Mouse (Mus musculus) neural tube, embryonic 13.5 days (tissue): Measurements from ENCODE around the gene Prpf4b. TPM values are rescaled to one million over a fixed set of nuclear protein-coding genes. Genes with fewer than 3 reads are reported as not detected.
"Not testable (repeated sequence)": the region's sequence is repeated elsewhere in the genome, so short reads cannot be mapped to it uniquely, and the experiment has no call there.

Experiments used
- ATAC-seq: fragments of 200-750 bp; cut with Nextera tagmentation; 2 replicates; pipeline ENCODE4 v1.8.0; 2017; ENCODE audit warnings: low read depth, mild to moderate bottlenecking, moderate TSS enrichment, moderate library complexity
- H3K27ac ChIP-seq: fragments of 300-500 bp; sonication (generic); replicated peaks from 2 replicates; pipeline ENCODE4 v1.5.1; 2015; ENCODE audit warnings: moderate library complexity, mild to moderate bottlenecking, inconsistent platforms
- H3K27me3 ChIP-seq: fragments of 300-500 bp; sonication (generic); 2 replicates; pipeline ENCODE4 v1.6.1; 2015; ENCODE audit warnings: mild to moderate bottlenecking, inconsistent platforms
- H3K36me3 ChIP-seq: fragments of 300-500 bp; sonication (generic); 2 replicates; pipeline ENCODE4 v1.6.1; 2015; ENCODE audit warnings: mild to moderate bottlenecking, inconsistent platforms
- H3K4me1 ChIP-seq: fragments of 300-500 bp; sonication (generic); replicated peaks from 2 replicates; pipeline ENCODE4 v1.6.1; 2015; ENCODE audit warnings: inconsistent platforms
- H3K4me2 ChIP-seq: fragments of 300-500 bp; sonication (generic); 2 replicates; pipeline ENCODE4 v1.6.1; 2015; ENCODE audit warnings: inconsistent platforms, mild to moderate bottlenecking, moderate library complexity
- H3K4me3 ChIP-seq: fragments of 300-500 bp; sonication (generic); 2 replicates; pipeline ENCODE4 v1.5.1; 2015; ENCODE audit warnings: mild to moderate bottlenecking, inconsistent platforms
- H3K9ac ChIP-seq: fragments of 300-500 bp; sonication (generic); 2 replicates; pipeline ENCODE4 v1.6.1; 2015; ENCODE audit warnings: moderate library complexity, mild to moderate bottlenecking, inconsistent platforms
- H3K9me3 ChIP-seq: fragments of 300-500 bp; sonication (generic); 2 replicates; pipeline ENCODE4 v1.6.1; 2016; ENCODE audit warnings: inconsistent platforms
- WGBS: fragments of 180-500 bp; shearing (Covaris S2); methylation state at CpG from one replicate; pipeline ENCODE4 v1.1.7; 2015; 5-methylcytosine and 5-hydroxymethylcytosine counted together
- polyA plus RNA-seq: library from polyadenylated mRNA; unstranded; fragments of >200 nt; fragmentation: Nextera tagmentation; extraction: Ambion mirVana; gene quantifications from 2 replicates; pipeline ENCODE4 v1.2.1, GENCODE M21; 2015

The Prpf4b gene
- polyA plus RNA-seq = 59.9 and 67.4 TPM in 2 replicates

DNA sequence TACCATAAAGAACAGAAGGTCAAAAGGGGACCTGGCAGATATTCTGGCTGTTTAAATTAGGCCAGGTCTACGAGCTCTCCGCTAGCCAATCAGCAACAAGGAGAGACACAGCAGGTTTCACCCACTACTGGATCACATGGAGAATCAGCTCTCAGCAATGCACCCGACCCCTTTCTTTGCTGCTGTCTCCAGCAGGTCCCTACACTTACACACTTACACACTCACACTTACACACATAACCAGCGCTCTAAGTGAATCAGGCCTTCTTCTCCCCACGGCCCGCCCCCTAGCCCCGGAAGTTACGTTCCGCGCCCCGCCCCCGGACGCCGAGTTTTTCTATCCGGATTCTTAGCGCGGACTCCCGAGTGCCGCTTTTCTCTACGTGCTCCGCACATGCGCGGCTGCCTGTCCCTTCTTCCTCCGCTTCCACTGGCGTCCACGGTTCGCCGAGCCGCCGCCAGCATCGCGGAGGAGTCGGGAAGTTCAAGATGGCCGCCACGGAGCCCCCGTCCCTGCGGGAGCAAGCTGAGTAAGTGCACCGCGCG lies at the start of gene Prpf4b:
Prpf4b (plus strand) TSS at position 137 of the 545 bp plus-strand sequence.
- Histone ChIP-seq H3K27ac (peak within 1 kb of the TSS; percentile 96), H3K36me3 (no peaks in the 10 kb centered on the region), H3K4me2 (peak within 1 kb of the TSS; percentile 86), H3K4me1 (peaks cover 36% of the 10 kb centered on the region), H3K9me3 (no peaks in the 10 kb centered on the region), H3K9ac (peak within 1 kb of the TSS; percentile 92), H3K27me3 (no peaks in the 10 kb centered on the region), H3K4me3 (peak within 1 kb of the TSS; percentile 80)
- under 1% methylated on average over 39 of the region's 40 CpGs for WGBS
- peak; percentile 89 for ATAC-seq

DNA sequence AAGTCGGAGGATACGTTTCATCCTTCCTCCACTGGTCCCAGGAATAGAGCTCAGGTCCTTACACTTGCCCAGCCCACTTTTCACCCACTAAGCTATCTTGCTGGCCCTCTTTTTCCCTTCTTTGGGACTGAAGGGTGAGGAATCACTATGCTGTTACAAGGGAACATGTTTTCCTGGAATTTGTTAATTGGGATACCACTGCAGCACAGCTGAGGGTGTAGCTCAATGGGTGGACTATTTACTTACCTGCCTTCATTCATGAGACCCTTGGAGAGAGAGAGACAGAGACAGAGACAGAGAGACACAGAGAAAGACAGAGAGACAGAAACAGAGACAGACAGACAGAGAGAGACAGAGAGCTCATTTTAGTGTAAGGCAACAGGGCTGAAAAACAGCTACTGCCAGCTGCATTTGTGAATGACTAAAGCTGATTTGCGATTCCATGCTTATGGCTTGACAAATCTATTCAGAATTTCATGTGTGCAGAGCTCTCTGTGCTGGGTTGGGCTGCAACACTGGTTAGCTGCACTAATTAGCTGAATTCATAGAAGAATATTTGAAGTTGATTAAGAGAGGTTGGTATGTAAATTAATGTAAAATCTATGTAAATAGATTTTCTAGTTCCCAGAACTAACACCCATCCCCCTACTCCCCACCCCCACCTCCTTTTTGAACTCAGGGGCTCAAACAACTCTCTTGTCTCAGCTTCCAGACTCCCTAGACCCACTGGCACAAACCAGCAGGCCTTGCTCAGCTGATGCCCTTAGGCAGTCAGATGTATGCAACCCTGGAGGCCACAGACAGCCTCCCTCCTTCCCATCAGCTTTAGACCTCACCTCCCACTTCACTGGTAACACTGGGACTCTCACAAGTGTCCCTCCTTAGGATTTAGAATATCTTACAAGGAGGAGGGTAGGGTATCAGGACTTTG lies 48.1 kb upstream of the Prpf4b start:
- H3K4me2 ChIP-seq = no peak overlapping the region
- ATAC-seq = no peak
- H3K36me3 ChIP-seq = no peaks in the 10 kb centered on the region
- 85% methylated on average over 3 of the region's 3 CpGs for WGBS
- H3K27ac ChIP-seq = no peak overlapping the region
- H3K27me3 ChIP-seq = no peaks in the 10 kb centered on the region
- no peak overlapping the region for H3K4me3 ChIP-seq
- H3K4me1 ChIP-seq = peaks cover 6% of the 10 kb centered on the region; the same call in 1 of the 2 replicates
- no peaks in the 10 kb centered on the region for H3K9me3 ChIP-seq
- H3K9ac ChIP-seq = no peak overlapping the region

DNA sequence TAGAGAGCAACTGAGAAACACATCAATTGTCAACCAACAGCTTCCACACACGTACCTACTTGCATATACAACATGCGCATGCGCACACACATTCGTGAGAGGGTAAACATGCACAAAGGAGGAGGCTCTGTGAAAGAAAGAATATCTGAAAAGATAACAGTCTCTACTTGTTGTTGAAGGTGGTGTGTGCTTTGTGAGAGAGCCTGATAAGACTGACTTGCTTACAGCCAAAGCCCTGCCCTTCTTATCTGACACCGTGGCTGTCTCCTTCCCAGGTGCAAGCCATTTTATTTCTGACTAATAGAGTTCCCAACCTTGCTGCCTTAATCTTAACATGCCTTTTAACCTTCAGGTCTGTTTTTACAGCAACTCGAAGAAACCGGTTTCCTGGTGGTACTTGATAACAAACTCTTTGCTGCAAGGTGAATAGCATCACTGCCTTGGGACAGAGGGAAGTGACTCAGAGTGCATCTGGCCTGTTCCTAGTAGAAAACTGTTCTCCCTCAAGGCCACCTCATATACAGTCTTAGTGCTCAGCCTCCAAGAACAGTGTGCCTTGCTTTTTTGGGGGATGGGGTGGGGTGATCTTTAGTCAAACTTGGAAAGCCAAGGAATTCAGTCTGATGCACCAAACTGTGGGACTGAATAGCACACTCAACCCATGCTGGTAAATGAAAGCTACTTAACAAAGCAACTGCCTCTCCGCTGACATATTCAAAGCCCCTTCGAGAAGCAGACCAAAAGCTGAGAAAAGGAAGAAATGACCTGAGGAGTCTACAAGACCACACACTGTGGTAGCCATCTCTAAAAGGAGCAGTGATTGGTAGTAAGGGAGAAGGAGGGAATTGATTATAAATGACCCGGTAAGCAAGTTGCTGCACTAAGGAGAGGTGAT lies 46.9 kb upstream of the Prpf4b start:
- no peaks in the 10 kb centered on the region for H3K36me3 ChIP-seq
- no peaks in the 10 kb centered on the region for H3K27me3 ChIP-seq
- ATAC-seq = no peak
- H3K27ac ChIP-seq = no peak overlapping the region
- H3K9ac ChIP-seq = no peak overlapping the region
- no peaks in the 10 kb centered on the region for H3K9me3 ChIP-seq
- 78% methylated on average over 10 of the region's 10 CpGs for WGBS
- peaks cover 6% of the 10 kb centered on the region; the same call in 1 of the 2 replicates for H3K4me1 ChIP-seq
- H3K4me2 ChIP-seq = no peak overlapping the region
- H3K4me3 ChIP-seq = no peak overlapping the region

- H3K4me2 ChIP-seq = no peak overlapping the region
- no peaks in the 10 kb centered on the region for H3K9me3 ChIP-seq
- H3K36me3 ChIP-seq = no peaks in the 10 kb centered on the region
- WGBS = 79% methylated on average over 4 of the region's 4 CpGs
- H3K4me3 ChIP-seq = no peak overlapping the region
- no peak for ATAC-seq
- H3K27ac ChIP-seq = no peak overlapping the region
- H3K4me1 ChIP-seq = no peaks in the 10 kb centered on the region
- H3K27me3 ChIP-seq = no peaks in the 10 kb centered on the region
- no peak overlapping the region for H3K9ac ChIP-seq
These were observed 32.3 kb upstream of the Prpf4b start for GRCm38 (mm10) chr13:34842851-34843250.

- Histone ChIP-seq H3K4me2 (no peak overlapping the region), H3K9me3 (peaks cover 22% of the 10 kb centered on the region), H3K4me3 (no peak overlapping the region), H3K4me1 (no peaks in the 10 kb centered on the region), H3K9ac (no peak overlapping the region), H3K36me3 (no peaks in the 10 kb centered on the region), H3K27me3 (no peaks in the 10 kb centered on the region), H3K27ac (no peak overlapping the region)
- 85% methylated on average over 3 of the region's 3 CpGs for WGBS
- ATAC-seq = no peak
These were observed 24.3 kb upstream of the Prpf4b start for GRCm38 (mm10) chr13:34850759-34851158.

GRCm38 (mm10) chr13:34851191-34851784 lies 23.8 kb upstream of the Prpf4b start:
- no peak for ATAC-seq
- 69% methylated on average over 5 of the region's 5 CpGs for WGBS
- Histone ChIP-seq H3K27ac (no peak overlapping the region), H3K9me3 (peaks cover 22% of the 10 kb centered on the region), H3K9ac (no peak overlapping the region), H3K4me1 (no peaks in the 10 kb centered on the region), H3K4me2 (no peak overlapping the region), H3K27me3 (no peaks in the 10 kb centered on the region), H3K4me3 (no peak overlapping the region), H3K36me3 (no peaks in the 10 kb centered on the region)

- WGBS = 42% methylated on average over 2 of the region's 2 CpGs
- no peak for ATAC-seq
- no peaks in the 10 kb centered on the region for H3K27me3 ChIP-seq
- no peak overlapping the region for H3K9ac ChIP-seq
- H3K36me3 ChIP-seq = no peaks in the 10 kb centered on the region
- H3K4me3 ChIP-seq = no peak overlapping the region
- H3K4me2 ChIP-seq = no peak overlapping the region
- no peak overlapping the region for H3K27ac ChIP-seq
- H3K9me3 ChIP-seq = peaks cover 22% of the 10 kb centered on the region
- no peaks in the 10 kb centered on the region for H3K4me1 ChIP-seq
These were observed 17.6 kb upstream of the Prpf4b start for GRCm38 (mm10) chr13:34857526-34857925.

DNA sequence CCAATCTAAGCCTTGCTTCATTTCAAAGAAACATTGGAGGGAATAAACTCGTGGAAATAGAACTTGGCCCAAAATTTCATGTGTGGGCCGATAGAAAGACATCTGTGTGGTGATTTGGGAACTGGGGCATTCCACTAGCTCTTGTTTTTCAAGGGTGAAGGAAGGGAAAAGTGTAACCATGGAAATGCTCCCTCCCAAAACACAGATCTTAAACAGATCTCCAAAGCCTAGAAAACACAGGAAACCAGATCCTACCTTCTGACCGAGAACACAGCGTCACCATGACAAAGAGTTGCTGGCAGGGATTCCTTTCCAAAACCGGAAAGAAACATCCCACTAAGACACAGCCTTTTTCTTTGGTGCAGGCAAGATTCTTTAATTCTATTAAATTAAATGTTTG lies 15.7 kb upstream of the Prpf4b start:
- Histone ChIP-seq H3K27ac (no peak overlapping the region), H3K9ac (no peak overlapping the region)
- ATAC-seq = no peak

GRCm38 (mm10) chr13:34861166-34861565 lies 13.9 kb upstream of the Prpf4b start:
- H3K36me3 ChIP-seq, H3K9me3 ChIP-seq, H3K4me1 ChIP-seq, H3K4me2 ChIP-seq, H3K27ac ChIP-seq, H3K4me3 ChIP-seq, H3K27me3 ChIP-seq, H3K9ac ChIP-seq, ATAC-seq: not testable (repeated sequence)
- WGBS = 54% methylated on average over 6 of the region's 8 CpGs

More for the DNA sequence above, 15.7 kb upstream of the Prpf4b start:
- Histone ChIP-seq H3K4me3 (no peak overlapping the region), H3K9me3 (peaks cover 7% of the 10 kb centered on the region), H3K4me1 (no peaks in the 10 kb centered on the region), H3K36me3 (no peaks in the 10 kb centered on the region), H3K4me2 (no peak overlapping the region), H3K27me3 (no peaks in the 10 kb centered on the region)
- 86% methylated on average over 5 of the region's 5 CpGs for WGBS

DNA sequence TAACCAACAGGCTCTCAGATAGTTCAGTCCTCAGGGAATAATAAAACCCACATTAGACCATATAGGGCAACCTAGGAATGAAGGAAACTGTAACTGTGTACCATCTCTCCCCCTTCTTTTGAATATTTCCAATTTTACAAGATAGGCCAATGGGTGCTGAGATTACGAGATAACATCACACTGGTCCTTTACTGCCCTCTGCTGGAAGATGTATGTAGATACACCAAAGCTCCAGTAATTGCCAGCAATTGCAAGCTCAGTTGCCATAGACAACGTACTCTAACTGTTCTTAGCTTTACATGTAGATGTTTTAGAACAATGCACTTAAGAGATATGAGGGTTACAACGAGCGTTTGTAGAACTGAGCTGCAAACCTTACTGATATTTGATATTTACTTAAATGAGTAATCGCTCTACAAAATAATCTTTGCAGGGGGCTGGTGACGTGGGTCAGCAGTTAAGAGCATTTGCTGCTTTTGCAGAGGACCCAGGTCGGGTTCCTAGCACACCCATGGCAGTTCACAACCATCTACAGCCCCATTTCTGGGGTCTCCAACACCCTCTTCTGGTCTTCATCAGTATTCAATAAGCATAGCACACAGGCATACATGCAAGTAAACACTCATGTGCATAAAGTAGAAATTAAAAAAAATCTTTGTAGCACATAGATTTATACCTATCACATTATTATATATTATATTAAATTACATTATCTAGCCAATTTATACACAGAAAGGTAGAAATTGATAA lies 10.5 kb upstream of the Prpf4b start:
- ATAC-seq = peak; percentile 82

More for the DNA sequence above, 10.5 kb upstream of the Prpf4b start:
- no peaks in the 10 kb centered on the region for H3K4me1 ChIP-seq
- H3K9me3 ChIP-seq = no peaks in the 10 kb centered on the region
- no peaks in the 10 kb centered on the region for H3K27me3 ChIP-seq
- H3K4me3 ChIP-seq = no peak overlapping the region
- 41% methylated on average over 7 of the region's 7 CpGs for WGBS
- no peaks in the 10 kb centered on the region for H3K36me3 ChIP-seq
- H3K4me2 ChIP-seq = no peak overlapping the region
- H3K9ac ChIP-seq = no peak overlapping the region
- no peak overlapping the region for H3K27ac ChIP-seq
